In the genomic region with DNA sequence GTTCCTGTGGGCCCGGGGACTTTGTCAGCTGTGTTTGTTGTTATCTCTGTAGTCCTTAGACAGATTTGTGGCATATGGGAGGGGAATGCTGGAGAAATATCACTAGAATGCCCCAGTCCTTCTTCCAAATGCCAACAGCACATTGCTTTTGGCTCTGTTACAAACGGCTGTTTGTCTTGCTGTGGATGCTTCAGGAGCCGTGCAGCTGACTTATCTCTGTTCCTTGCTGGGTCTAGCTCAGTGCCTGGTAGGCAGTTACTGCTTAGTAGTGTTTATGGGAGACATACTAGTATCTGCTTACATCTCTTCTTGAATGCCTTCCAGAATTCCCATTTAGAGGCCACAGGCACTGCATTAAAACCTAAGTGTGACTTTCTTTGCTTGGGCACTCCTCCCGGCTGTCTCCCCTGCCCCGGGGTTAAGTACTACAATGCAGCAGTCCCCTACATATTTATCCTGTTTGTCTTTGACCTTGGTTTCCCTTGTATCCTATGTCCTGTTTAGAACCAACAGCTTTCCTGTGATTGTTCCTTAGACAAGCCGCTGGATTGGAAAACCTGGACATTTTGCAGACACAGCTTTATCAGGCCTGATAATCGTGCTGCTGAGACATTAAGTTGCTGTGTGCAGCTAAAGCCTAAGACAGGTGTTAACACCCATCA, we compare ENCODE assay signal across 9 mouse cellular contexts.
DNase-seq lines count a peak whose midpoint lies in the region; ATAC-seq lines count a peak whose summit lies in the region.
"Had no signal": no experiment of that assay in that cellular context is flagged by ENCODE, and none has a peak within 500 bp of the region (broad histone marks: within the 10 kb centered on the region; RNA-seq: fewer than 3 reads in every experiment).

No protein-coding gene starts in this region.

- WGBS in kidney, embryonic 14.5 days, result 48% methylated on average over 7 of the region's 7 CpGs
- WGBS in kidney, embryonic 15.5 days, result 49% methylated on average over 7 of the region's 7 CpGs
- 79% methylated on average over 7 of the region's 7 CpGs for WGBS in midbrain, embryonic 16.5 days

- H3K4me3 ChIP-seq in kidney, embryonic 14.5 days (ENCODE audit: low read length), result no peak overlapping the region
- H3K4me3 ChIP-seq in kidney, embryonic 15.5 days (replicated peaks), result no peak overlapping the region
- no peak overlapping the region for H3K4me3 ChIP-seq in midbrain, embryonic 16.5 days (ENCODE audit: low read depth, low read length)
- H3K4me3 ChIP-seq: heart, embryonic 10.5 days had no signal

- H3K27ac ChIP-seq in kidney, embryonic 14.5 days (ENCODE audit: low read depth, low read length), result no peak overlapping the region
- peak overlapping the region; percentile 15; the same call in 1 of the 2 replicates for H3K27ac ChIP-seq in kidney, embryonic 15.5 days
- no peak overlapping the region for H3K27ac ChIP-seq in midbrain, embryonic 16.5 days (ENCODE audit: low read length)
- H3K27ac ChIP-seq: heart, embryonic 10.5 days had no signal

- no peaks in the 10 kb centered on the region for H3K36me3 ChIP-seq in kidney, embryonic 14.5 days (ENCODE audit: control insufficient read depth, insufficient read depth, low read length)
- no peaks in the 10 kb centered on the region for H3K36me3 ChIP-seq in kidney, embryonic 15.5 days
- no peaks in the 10 kb centered on the region for H3K36me3 ChIP-seq in midbrain, embryonic 16.5 days (ENCODE audit: control insufficient read depth, insufficient read depth, low read length)
- H3K36me3 ChIP-seq: heart, embryonic 10.5 days had no signal

- H3K9me3 ChIP-seq in kidney, embryonic 14.5 days (ENCODE audit: control insufficient read depth, low read length), result no peaks in the 10 kb centered on the region
- no peaks in the 10 kb centered on the region for H3K9me3 ChIP-seq in kidney, embryonic 15.5 days (replicated peaks)
- no peaks in the 10 kb centered on the region for H3K9me3 ChIP-seq in midbrain, embryonic 16.5 days (replicated peaks; ENCODE audit: control insufficient read depth, low read length, poor library complexity, severe bottlenecking)
- H3K9me3 ChIP-seq: heart, embryonic 10.5 days had no signal

- H3K9ac ChIP-seq in kidney, embryonic 14.5 days (ENCODE audit: low read depth, low read length), result no peak overlapping the region
- H3K9ac ChIP-seq in kidney, embryonic 15.5 days, result no peak overlapping the region
- no peak overlapping the region for H3K9ac ChIP-seq in midbrain, embryonic 16.5 days (ENCODE audit: low read depth, low read length)

- H3K4me2 ChIP-seq in kidney, embryonic 14.5 days (replicated peaks; ENCODE audit: low read depth, low read length), result no peak overlapping the region
- H3K4me2 ChIP-seq in kidney, embryonic 15.5 days, result no peak overlapping the region
- H3K4me2 ChIP-seq in midbrain, embryonic 16.5 days (ENCODE audit: low read length), result no peak overlapping the region

- DNase-seq in kidney, adult 11 months, result peak; percentile 20
- DNase-seq in cerebellum, adult 9-10 months, result peak; percentile 74
- peak; percentile 27 for DNase-seq in lung, postnatal 25 days (ENCODE audit: low spot score)
- no peak for DNase-seq in thymus, postnatal 14 days

- H3K4me1 ChIP-seq in kidney, embryonic 14.5 days (ENCODE audit: control insufficient read depth, insufficient read depth, low read length), result no peaks in the 10 kb centered on the region
- H3K4me1 ChIP-seq in kidney, embryonic 15.5 days, result no peaks in the 10 kb centered on the region
- peaks cover 14% of the 10 kb centered on the region for H3K4me1 ChIP-seq in midbrain, embryonic 16.5 days (ENCODE audit: control insufficient read depth, insufficient read depth, low read length)
- H3K4me1 ChIP-seq: heart, embryonic 10.5 days had no signal

- no peaks in the 10 kb centered on the region for H3K27me3 ChIP-seq in kidney, embryonic 14.5 days (ENCODE audit: control insufficient read depth, insufficient read depth, low read length)
- no peaks in the 10 kb centered on the region for H3K27me3 ChIP-seq in kidney, embryonic 15.5 days
- no peaks in the 10 kb centered on the region for H3K27me3 ChIP-seq in midbrain, embryonic 16.5 days (ENCODE audit: control insufficient read depth, insufficient read depth, low read depth, low read length)

- no peak for ATAC-seq in kidney, embryonic 14.5 days (ENCODE audit: low FRiP score, low TSS enrichment)
- no peak; the same call in 1 of the 2 replicates for ATAC-seq in kidney, embryonic 15.5 days (replicated peaks; ENCODE audit: low FRiP score)
- no peak for ATAC-seq in activated CD4-positive, CD25-positive, alpha-beta regulatory T cell, adult 4 months
- ATAC-seq in midbrain, embryonic 16.5 days, result no peak
